Mouse (Mus musculus) embryonic fibroblast, embryonic 13.5 days (primary cell): ENCODE data around the gene Atl3.

Source experiments
- CTCF ChIP-seq: IDR thresholded peaks from 2 replicates; pipeline ENCODE4 v1.5.1; 2011; ENCODE audit warnings: mild to moderate bottlenecking, control low read depth, low read length, moderate library complexity, borderline replicate concordance; ENCODE audit not compliant: insufficient read depth
- POLR2A ChIP-seq: IDR thresholded peaks from 2 replicates; pipeline ENCODE4 v1.6.1; 2011; ENCODE audit warnings: low read depth, mild to moderate bottlenecking, control low read depth, low read length, moderate library complexity

DNA sequence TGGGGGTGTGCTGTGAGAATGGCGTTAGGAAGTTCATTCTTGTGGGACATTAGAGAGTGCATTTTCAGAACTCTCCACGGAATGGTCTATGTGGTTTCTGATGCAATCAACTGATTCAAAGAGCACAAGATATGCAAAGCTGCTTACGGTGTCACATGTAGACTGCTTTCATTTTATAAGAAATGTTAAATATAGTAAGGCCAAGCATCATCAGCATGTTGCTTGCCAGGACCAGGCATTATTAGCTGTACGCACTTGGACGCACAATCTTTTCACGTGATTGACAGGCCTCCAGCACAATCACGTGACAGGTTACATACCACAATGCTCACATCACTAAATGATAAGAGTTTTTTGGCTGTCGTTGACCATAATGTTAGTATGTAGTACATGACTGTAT is 6.2 kb upstream of the Atl3 start:
- TF ChIP-seq POLR2A (no peak), CTCF (no peak)
